Mouse (Mus musculus) forebrain, embryonic 15.5 days (tissue): ENCODE data around the gene Aup1. TPM values are rescaled to one million over a fixed set of nuclear protein-coding genes. Genes with fewer than 3 reads are reported as not detected.

Experiments
- ATAC-seq: fragments of 200-750 bp; cut with Nextera tagmentation; replicated peaks from 2 replicates; pipeline ENCODE4 v1.8.0; 2017; ENCODE audit warnings: mild to moderate bottlenecking, moderate TSS enrichment, moderate library complexity
- H3K27ac ChIP-seq: fragments of 300-500 bp; sonication (generic); replicated peaks from 2 replicates; pipeline ENCODE4 v1.5.1; 2015; ENCODE audit warnings: mild to moderate bottlenecking, inconsistent platforms
- H3K27me3 ChIP-seq: fragments of 300-500 bp; sonication (generic); 2 replicates; pipeline ENCODE4 v1.6.1; 2015; ENCODE audit warnings: inconsistent platforms
- H3K36me3 ChIP-seq: fragments of 300-500 bp; sonication (generic); 2 replicates; pipeline ENCODE4 v1.6.1; 2015; ENCODE audit warnings: mild to moderate bottlenecking, inconsistent platforms
- H3K4me1 ChIP-seq: fragments of 300-500 bp; sonication (generic); 2 replicates; pipeline ENCODE4 v1.6.1; 2015; ENCODE audit warnings: inconsistent platforms
- H3K4me2 ChIP-seq: fragments of 300-500 bp; sonication (generic); replicated peaks from 2 replicates; pipeline ENCODE4 v1.6.1; 2015; ENCODE audit warnings: mild to moderate bottlenecking, inconsistent platforms
- H3K4me3 ChIP-seq: fragments of 300-500 bp; sonication (generic); 2 replicates; pipeline ENCODE4 v1.5.1; 2015; ENCODE audit warnings: mild to moderate bottlenecking, inconsistent platforms
- H3K9ac ChIP-seq: fragments of 300-500 bp; sonication (generic); replicated peaks from 2 replicates; pipeline ENCODE4 v1.6.1; 2015; ENCODE audit warnings: mild to moderate bottlenecking, inconsistent platforms
- H3K9me3 ChIP-seq: fragments of 300-500 bp; sonication (generic); 2 replicates; pipeline ENCODE4 v1.6.1; 2016; ENCODE audit warnings: inconsistent platforms
- WGBS: fragments of 180-500 bp; shearing (Covaris S2); methylation state at CpG from one replicate; pipeline ENCODE4 v1.1.7; 2015; ENCODE audit warnings: mixed read lengths; 5-methylcytosine and 5-hydroxymethylcytosine counted together
- polyA plus RNA-seq: library from polyadenylated mRNA; unstranded; fragments of >200 nt; fragmentation: Nextera tagmentation; extraction: Ambion mirVana; gene quantifications from 2 replicates; pipeline ENCODE4 v1.2.1, GENCODE M21; 2015

Gene Aup1
- 159 and 161 TPM in 2 replicates for polyA plus RNA-seq

DNA sequence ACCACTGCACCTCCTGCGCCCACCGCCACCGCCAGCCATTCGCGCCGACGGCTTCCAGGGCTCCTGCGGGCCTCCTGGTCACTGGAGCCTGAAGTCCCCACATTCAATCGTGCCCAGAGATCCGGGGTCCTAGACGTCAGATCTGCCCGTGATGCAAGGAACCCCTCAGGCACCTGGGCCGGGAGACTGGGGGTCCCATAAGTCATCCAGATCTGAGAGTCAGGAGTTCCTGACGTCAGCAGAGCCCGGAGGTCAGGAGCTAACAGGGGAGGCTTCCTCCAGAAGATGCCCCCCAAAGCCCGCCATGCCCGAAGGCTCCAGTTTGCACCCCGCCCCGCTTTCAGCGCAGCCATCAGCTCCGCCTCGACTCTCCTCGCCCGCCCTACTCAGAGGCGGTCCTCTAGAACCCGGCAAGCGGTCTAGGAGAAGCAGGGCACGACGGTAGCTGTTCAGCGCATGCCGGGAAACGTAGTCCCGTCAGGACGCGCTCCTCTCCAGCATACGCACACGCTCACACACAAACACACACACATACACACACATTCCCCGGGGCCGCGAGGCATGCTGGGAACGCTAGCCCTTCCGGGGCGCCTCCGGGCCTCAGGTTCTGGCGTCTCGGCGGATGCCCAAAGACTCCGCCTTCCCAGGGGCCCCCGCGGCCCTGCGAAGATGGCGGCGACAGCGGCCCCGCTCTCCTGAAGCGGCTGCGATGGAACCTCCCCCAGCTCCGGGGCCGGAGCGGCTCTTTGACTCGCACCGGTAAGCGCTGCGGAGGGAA is at the start of gene Aup1:
Gene Aup1 (plus strand): TSS at position 448 of the 778 bp plus-strand sequence.
- Histone ChIP-seq H3K36me3 (peaks cover 25% of the 10 kb centered on the region), H3K9me3 (no peaks in the 10 kb centered on the region), H3K4me1 (peaks cover 29% of the 10 kb centered on the region), H3K4me2 (peak within 1 kb of the TSS; percentile 71), H3K27ac (peak within 1 kb of the TSS; percentile 85), H3K27me3 (no peaks in the 10 kb centered on the region), H3K9ac (peak within 1 kb of the TSS; percentile 89), H3K4me3 (peak within 1 kb of the TSS; percentile 75)
- ATAC-seq = peak; percentile 98
- under 1% methylated on average over 64 of the region's 64 CpGs for WGBS

DNA sequence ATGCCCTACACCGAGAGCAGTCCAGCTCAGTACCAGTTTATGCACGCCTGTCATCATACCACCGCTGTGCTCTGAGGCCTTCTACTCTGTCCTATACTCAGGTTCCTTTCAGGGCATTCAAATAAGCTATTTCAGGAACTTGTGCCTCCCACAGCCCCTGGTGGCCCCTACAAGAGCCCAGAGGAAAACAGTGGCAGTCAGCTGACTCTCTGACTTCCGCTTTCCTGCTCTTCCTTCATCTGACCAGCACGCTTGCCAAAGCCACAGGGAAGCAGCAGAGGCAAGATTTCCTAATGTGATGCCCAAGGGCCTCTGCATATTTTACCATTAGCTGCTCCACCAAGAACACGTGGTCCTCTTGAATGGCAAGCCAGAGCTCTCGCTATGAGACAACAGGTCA is 49.4 kb upstream of the Aup1 start:
- Histone ChIP-seq H3K27me3 (no peaks in the 10 kb centered on the region), H3K4me2 (no peak overlapping the region), H3K27ac (no peak overlapping the region), H3K9me3 (no peaks in the 10 kb centered on the region), H3K4me1 (no peaks in the 10 kb centered on the region), H3K4me3 (no peak overlapping the region), H3K9ac (no peak overlapping the region), H3K36me3 (no peaks in the 10 kb centered on the region)
- no peak for ATAC-seq
- WGBS = 62% methylated on average over 7 of the region's 7 CpGs

DNA sequence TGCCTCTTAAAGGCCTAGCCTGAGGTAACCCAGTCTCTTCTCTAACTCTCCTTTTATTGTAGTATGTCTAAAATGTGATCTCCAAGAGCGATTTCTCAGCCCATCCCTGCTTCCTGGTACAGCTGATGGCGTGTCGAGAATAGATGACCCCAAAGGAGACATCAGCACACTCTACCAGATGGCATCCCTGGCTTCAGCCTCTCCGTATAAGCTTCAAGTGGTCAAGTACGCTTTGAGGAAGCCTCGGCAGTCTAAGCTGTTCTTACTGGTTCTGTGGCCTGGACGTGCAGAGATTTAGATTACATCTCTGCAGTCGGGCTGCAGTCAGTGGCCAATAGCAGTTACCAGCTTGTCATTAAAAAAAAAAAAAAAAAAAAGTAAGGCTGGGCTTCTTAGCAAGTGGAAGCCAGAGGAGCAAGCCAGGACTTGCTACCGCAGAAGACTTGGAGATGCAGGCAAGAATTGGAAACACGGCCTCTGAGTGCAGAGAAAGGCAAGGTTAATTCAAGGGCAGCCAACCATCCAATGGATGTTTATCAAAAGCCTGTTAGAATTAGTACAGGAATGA is 48.8 kb upstream of the Aup1 start:
- Histone ChIP-seq H3K9me3 (no peaks in the 10 kb centered on the region), H3K27me3 (no peaks in the 10 kb centered on the region), H3K27ac (no peak overlapping the region), H3K9ac (no peak overlapping the region), H3K4me1 (no peaks in the 10 kb centered on the region), H3K36me3 (no peaks in the 10 kb centered on the region), H3K4me3 (no peak overlapping the region), H3K4me2 (no peak overlapping the region)
- ATAC-seq = no peak
- 86% methylated on average over 10 of the region's 10 CpGs for WGBS

DNA sequence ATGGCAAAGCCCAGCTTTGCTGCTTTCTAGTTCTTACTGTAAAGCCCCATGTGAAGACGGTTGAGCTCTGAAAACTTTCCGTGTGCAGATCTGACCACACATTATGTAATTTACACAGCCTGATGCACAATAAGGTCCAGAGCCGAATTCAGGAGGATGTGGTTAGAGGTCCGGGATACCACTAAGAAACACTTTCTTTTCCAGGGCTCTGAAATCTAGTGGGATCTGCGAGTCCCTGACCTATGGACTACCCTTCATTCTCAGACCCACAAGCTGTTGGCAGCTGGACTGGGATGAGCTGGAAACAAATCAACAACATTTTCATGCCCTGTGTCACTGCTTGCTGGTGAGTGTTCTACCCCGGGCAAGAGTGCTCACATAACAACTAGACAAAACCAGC is 48.2 kb upstream of the Aup1 start:
- no peaks in the 10 kb centered on the region for H3K9me3 ChIP-seq
- H3K36me3 ChIP-seq = no peaks in the 10 kb centered on the region
- no peak for ATAC-seq
- 91% methylated on average over 6 of the region's 6 CpGs for WGBS
- no peaks in the 10 kb centered on the region for H3K27me3 ChIP-seq
- H3K27ac ChIP-seq = no peak overlapping the region
- no peak overlapping the region for H3K4me2 ChIP-seq
- H3K4me1 ChIP-seq = no peaks in the 10 kb centered on the region
- no peak overlapping the region for H3K4me3 ChIP-seq
- H3K9ac ChIP-seq = no peak overlapping the region

DNA sequence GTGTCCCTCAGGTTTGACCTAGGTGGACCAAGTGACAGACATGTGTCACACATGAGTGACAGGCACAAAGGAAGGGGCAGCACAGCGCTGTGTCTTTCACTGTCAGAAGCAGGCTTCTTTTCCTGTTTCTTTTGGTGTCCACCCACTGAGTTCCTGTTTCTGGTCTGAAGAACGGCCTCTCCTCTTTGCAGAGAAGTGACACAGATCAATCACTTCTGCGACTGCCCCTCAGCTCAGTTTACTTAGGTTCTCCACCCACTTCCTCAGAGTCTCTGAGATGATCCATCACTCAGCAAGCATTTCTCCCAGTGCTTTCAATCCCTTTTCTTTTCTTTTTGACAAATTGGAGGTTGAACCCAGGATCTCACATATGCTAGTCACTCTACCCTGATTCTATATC is 45.7 kb upstream of the Aup1 start:
- H3K27ac ChIP-seq = no peak overlapping the region
- ATAC-seq = no peak
- WGBS = 87% methylated on average over 3 of the region's 3 CpGs

DNA sequence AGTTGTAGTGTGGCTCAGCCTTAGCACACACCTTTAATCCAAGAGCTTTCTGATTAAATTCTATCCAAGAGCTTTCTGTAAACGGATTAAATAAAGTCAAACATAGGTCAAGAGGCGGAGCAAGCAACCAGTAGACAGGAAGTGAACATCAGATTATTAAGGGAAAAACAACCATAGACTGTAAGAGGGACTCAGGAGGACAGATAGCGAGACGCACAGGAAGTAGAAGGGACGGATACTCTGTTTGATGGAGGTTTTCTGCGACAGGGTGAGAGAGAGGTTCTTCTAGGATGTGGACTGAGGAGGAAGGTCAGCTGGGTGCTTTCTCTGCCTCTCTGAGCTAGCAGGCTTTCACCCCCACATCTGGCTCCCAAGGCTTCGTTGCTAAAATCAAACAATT is 44.3 kb upstream of the Aup1 start:
- no peak overlapping the region for H3K4me3 ChIP-seq
- no peaks in the 10 kb centered on the region for H3K36me3 ChIP-seq
- no peak for ATAC-seq
- WGBS = 69% methylated on average over 7 of the region's 7 CpGs
- H3K4me2 ChIP-seq = no peak overlapping the region
- H3K27ac ChIP-seq = no peak overlapping the region
- H3K9me3 ChIP-seq = no peaks in the 10 kb centered on the region
- no peak overlapping the region for H3K9ac ChIP-seq
- no peaks in the 10 kb centered on the region for H3K4me1 ChIP-seq
- H3K27me3 ChIP-seq = no peaks in the 10 kb centered on the region

More for the DNA sequence above, 45.7 kb upstream of the Aup1 start:
- Histone ChIP-seq H3K9me3 (no peaks in the 10 kb centered on the region), H3K4me1 (no peaks in the 10 kb centered on the region), H3K27me3 (no peaks in the 10 kb centered on the region), H3K4me3 (no peak overlapping the region), H3K4me2 (no peak overlapping the region), H3K9ac (no peak overlapping the region), H3K36me3 (no peaks in the 10 kb centered on the region)

DNA sequence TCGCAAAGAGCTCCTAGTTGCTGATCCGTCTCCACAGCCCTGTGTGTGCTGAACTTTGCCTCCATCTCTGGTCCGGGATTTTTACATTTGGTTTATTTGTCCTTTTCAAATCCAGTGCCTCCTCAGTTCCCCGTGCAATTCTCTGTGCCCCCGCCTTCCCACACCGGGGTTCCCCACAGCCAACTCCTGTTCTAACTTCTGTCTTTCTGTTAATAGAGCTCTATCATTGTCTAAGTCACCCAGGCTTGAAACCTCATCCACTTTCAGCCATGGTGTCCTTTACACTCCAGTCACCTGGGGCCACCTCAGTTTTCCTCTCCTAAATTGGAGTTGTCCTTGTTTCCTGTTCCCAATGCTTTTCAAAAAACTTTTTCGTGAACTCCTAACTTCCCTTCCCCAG is 43.1 kb upstream of the Aup1 start:
- 87% methylated on average over 7 of the region's 7 CpGs for WGBS
- ATAC-seq = no peak
- Histone ChIP-seq H3K9ac (no peak overlapping the region), H3K4me2 (no peak overlapping the region), H3K27me3 (no peaks in the 10 kb centered on the region), H3K4me1 (no peaks in the 10 kb centered on the region), H3K36me3 (no peaks in the 10 kb centered on the region), H3K27ac (no peak overlapping the region), H3K4me3 (no peak overlapping the region), H3K9me3 (no peaks in the 10 kb centered on the region)

DNA sequence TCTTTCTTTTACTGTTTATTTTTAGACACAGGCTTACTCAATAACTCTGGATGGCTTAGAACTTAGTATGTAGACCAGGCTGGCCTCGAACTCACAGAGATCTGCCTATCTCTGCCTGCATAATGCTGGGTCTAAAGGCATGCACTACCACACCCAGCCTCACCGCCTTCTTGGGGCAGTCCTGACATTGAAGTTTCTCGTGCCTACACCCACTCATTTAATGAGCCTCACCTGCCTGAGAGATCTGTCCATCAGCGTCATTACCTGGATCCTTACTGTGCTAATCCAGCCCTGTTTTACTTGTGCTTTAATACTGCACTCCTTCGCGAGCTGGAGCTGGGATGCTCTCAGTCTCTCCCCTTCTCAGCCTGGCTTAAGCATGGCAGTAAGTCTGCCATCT is 42.6 kb upstream of the Aup1 start:
- no peak overlapping the region for H3K4me2 ChIP-seq
- no peak for ATAC-seq
- no peaks in the 10 kb centered on the region for H3K4me1 ChIP-seq
- no peaks in the 10 kb centered on the region for H3K9me3 ChIP-seq
- H3K4me3 ChIP-seq = no peak overlapping the region
- no peak overlapping the region for H3K27ac ChIP-seq
- WGBS = 76% methylated on average over 6 of the region's 6 CpGs
- no peak overlapping the region for H3K9ac ChIP-seq
- H3K36me3 ChIP-seq = no peaks in the 10 kb centered on the region
- no peaks in the 10 kb centered on the region for H3K27me3 ChIP-seq

DNA sequence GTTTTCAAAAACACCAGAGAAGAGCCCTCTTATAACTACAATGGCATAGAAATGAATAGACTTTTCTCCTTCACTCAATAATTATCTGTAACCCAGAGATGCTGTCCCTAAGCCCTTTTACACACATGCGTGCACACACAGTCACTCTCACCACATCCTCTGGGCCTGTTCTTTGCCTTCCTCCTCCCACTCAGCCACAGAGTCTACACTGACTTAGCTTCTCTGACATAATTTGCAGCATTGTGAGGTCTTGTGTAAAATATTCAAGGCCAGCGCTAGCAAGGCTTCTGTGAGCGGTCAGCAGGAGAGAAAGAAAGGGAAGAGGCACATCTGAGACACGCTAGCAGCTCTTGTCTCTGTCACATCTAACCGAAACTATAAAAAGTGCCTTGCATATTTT is 40.9 kb upstream of the Aup1 start:
- H3K27me3 ChIP-seq = no peaks in the 10 kb centered on the region
- no peak overlapping the region for H3K27ac ChIP-seq
- H3K4me2 ChIP-seq = no peak overlapping the region
- 49% methylated on average over 5 of the region's 5 CpGs for WGBS
- H3K36me3 ChIP-seq = no peaks in the 10 kb centered on the region
- ATAC-seq = no peak
- no peaks in the 10 kb centered on the region for H3K9me3 ChIP-seq
- H3K9ac ChIP-seq = no peak overlapping the region
- H3K4me1 ChIP-seq = no peaks in the 10 kb centered on the region
- H3K4me3 ChIP-seq = no peak overlapping the region

DNA sequence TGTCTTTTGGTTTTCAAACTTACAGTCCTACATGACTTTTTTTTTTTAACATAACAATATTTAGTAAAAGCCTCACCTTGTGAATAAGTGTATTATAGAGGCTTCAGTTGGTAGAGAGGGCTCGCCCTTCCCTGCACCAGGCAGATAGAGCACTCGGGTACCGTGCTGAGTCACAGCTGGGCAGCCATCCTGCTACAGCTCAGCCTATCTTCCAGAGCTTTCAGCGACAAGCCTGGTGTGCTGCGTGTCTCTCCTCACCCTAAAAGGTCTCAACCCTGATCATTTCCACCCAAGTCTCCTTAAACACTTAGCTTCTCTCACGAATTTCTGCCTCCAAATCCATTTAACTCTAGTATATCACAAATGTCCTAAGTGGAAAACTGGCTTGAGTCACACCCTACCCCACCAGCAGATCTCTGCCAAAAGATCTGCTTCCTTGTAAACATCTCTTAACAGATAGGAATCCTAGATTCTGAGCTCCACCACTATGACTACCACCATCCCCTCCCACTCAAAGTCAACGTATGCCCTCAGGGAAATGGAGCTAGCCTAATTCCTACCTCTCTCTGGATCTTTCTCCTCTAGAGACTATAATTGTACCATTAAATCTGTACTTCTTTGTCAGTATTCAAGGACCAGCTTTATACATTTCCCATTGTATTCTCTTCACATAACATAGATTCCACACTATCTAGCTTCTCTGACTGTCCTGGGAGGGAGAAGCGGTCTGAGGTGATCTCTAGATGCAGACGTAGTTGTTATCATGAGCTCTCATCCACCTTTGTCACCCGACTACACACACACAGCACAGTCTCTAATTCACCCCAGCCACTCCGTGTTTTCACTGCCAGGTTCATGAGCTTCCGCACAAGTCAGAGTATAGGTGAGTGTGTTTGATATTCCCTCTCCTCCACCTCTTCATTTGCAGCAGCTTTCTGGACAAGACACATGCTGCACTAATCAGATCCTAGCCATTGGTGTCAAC is 39.5 kb upstream of the Aup1 start:
- H3K36me3 ChIP-seq = no peaks in the 10 kb centered on the region
- H3K4me3 ChIP-seq = no peak overlapping the region
- no peak overlapping the region for H3K27ac ChIP-seq
- H3K4me2 ChIP-seq = no peak overlapping the region
- no peaks in the 10 kb centered on the region for H3K9me3 ChIP-seq
- no peaks in the 10 kb centered on the region for H3K4me1 ChIP-seq
- ATAC-seq = no peak
- H3K9ac ChIP-seq = no peak overlapping the region
- H3K27me3 ChIP-seq = no peaks in the 10 kb centered on the region
- 74% methylated on average over 12 of the region's 12 CpGs for WGBS

DNA sequence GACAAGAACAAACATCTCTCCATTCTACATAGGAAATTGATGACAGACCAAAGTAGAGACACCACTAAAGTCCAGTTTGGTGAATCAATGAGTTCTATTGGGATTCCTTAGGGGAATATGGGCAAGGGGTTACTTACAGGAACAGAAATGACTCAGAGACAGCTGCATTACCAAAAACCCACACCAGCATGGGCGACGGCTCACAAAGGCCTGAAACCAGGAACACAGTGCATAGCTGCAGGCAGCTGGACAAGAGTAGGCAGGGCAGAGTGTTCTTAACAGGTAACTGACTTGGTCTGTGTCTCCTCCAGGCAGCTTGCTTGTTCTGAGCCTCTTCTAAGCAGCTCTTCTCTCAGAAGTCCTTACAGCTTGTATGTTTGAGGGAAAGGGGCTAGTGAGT is 38.6 kb upstream of the Aup1 start:
- 91% methylated on average over 2 of the region's 2 CpGs for WGBS
- Histone ChIP-seq H3K4me1 (no peaks in the 10 kb centered on the region), H3K9ac (no peak overlapping the region), H3K9me3 (no peaks in the 10 kb centered on the region), H3K27ac (no peak overlapping the region), H3K4me3 (no peak overlapping the region), H3K27me3 (no peaks in the 10 kb centered on the region), H3K4me2 (no peak overlapping the region), H3K36me3 (no peaks in the 10 kb centered on the region)
- no peak for ATAC-seq

DNA sequence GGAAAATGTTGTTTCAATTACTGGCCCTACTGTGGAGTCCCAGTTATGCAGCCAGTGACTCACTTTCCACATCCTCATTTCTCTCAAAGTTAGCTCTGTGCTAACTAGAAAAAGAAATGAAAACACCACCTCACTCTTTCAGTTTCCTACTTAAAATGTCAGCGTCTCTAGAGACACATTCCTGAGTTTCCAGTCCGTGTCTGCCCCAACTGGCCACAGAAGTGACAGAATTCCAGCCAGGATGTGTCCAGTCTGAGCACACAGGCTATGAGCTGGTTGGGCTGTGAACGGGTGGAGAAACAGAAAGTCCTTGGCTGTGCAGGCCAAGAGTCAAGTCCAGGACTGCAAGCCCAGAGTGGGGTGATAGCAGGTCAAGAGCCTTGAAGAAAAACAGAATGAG is 37.1 kb upstream of the Aup1 start:
- H3K4me2 ChIP-seq = no peak overlapping the region

More for the DNA sequence above, 37.1 kb upstream of the Aup1 start:
- H3K36me3 ChIP-seq = no peaks in the 10 kb centered on the region
- H3K4me1 ChIP-seq = no peaks in the 10 kb centered on the region
- 82% methylated on average over 3 of the region's 3 CpGs for WGBS
- H3K27ac ChIP-seq = no peak overlapping the region
- H3K4me3 ChIP-seq = no peak overlapping the region
- H3K9me3 ChIP-seq = no peaks in the 10 kb centered on the region
- H3K9ac ChIP-seq = no peak overlapping the region
- no peak for ATAC-seq
- no peaks in the 10 kb centered on the region for H3K27me3 ChIP-seq
